Mouse (Mus musculus) hindbrain, embryonic 13.5 days (tissue): ENCODE measurements around the gene Trim54. TPM values are rescaled to one million over a fixed set of nuclear protein-coding genes. Genes with fewer than 3 reads are reported as not detected.

Experiments used
- ATAC-seq: fragments of 200-750 bp; cut with Nextera tagmentation; 2 replicates; pipeline ENCODE4 v1.8.0; 2017; ENCODE audit warnings: moderate TSS enrichment; ENCODE audit not compliant: low FRiP score
- H3K27ac ChIP-seq: fragments of 300-500 bp; sonication (generic); 2 replicates; pipeline ENCODE4 v1.5.1; 2015; ENCODE audit warnings: inconsistent platforms, mild to moderate bottlenecking, moderate library complexity
- H3K27me3 ChIP-seq: fragments of 300-500 bp; sonication (generic); 2 replicates; pipeline ENCODE4 v1.6.1; 2015; ENCODE audit warnings: mild to moderate bottlenecking, inconsistent platforms
- H3K36me3 ChIP-seq: fragments of 300-500 bp; sonication (generic); 2 replicates; pipeline ENCODE4 v1.6.1; 2015; ENCODE audit warnings: mild to moderate bottlenecking, inconsistent platforms
- H3K4me1 ChIP-seq: fragments of 300-500 bp; sonication (generic); replicated peaks from 2 replicates; pipeline ENCODE4 v1.6.1; 2015; ENCODE audit warnings: inconsistent platforms
- H3K4me2 ChIP-seq: fragments of 300-500 bp; sonication (generic); 2 replicates; pipeline ENCODE4 v1.6.1; 2015; ENCODE audit warnings: inconsistent platforms, mild to moderate bottlenecking, moderate library complexity
- H3K4me3 ChIP-seq: fragments of 300-500 bp; sonication (generic); 2 replicates; pipeline ENCODE4 v1.5.1; 2015; ENCODE audit warnings: mild to moderate bottlenecking, inconsistent platforms
- H3K9ac ChIP-seq: fragments of 300-500 bp; sonication (generic); 2 replicates; pipeline ENCODE4 v1.6.1; 2015; ENCODE audit warnings: mild to moderate bottlenecking, inconsistent platforms
- H3K9me3 ChIP-seq: fragments of 300-500 bp; sonication (generic); 2 replicates; pipeline ENCODE4 v1.6.1; 2016; ENCODE audit warnings: inconsistent platforms
- WGBS: fragments of 180-500 bp; shearing (Covaris S2); methylation state at CpG from one replicate; pipeline ENCODE4 v1.1.7; 2015; 5-methylcytosine and 5-hydroxymethylcytosine counted together
- polyA plus RNA-seq: library from polyadenylated mRNA; unstranded; fragments of >200 nt; fragmentation: Nextera tagmentation; extraction: Ambion mirVana; gene quantifications from 2 replicates; pipeline ENCODE4 v1.2.1, GENCODE M21; 2015

Gene Trim54
- polyA plus RNA-seq, 1 experiment from 2014 or later = 0.16 TPM

DNA sequence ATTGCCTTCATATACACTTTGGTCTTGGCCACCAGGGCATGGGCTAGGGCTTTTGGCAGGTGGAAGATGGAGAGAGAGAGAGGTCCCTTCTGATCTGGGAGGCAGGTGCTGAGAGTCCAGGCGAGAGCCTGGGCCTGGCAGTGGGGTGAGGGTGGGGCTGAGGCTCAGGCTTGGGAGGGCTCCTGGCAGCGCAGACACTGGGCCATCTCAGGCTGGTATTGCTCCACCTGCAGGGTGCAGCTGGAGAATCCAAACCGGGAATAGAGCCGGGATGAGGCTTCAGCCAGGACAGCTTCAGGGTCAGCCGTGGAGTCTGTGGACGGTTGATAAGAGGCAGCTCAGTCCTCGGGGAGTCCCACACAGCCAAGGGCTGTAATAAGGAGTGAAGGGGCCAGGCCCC lies 29.9 kb upstream of the Trim54 start:
- Histone ChIP-seq H3K4me1 (peaks cover 44% of the 10 kb centered on the region), H3K36me3 (peaks cover 5% of the 10 kb centered on the region; the same call in 1 of the 2 replicates), H3K27me3 (peaks cover 27% of the 10 kb centered on the region), H3K9ac (peak overlapping the region; percentile 49; the same call in 1 of the 2 replicates), H3K9me3 (no peaks in the 10 kb centered on the region), H3K27ac (peak overlapping the region; percentile 58; the same call in 1 of the 2 replicates), H3K4me3 (no peak overlapping the region), H3K4me2 (no peak overlapping the region)
- ATAC-seq = no peak
- 21% methylated on average over 7 of the region's 7 CpGs for WGBS

DNA sequence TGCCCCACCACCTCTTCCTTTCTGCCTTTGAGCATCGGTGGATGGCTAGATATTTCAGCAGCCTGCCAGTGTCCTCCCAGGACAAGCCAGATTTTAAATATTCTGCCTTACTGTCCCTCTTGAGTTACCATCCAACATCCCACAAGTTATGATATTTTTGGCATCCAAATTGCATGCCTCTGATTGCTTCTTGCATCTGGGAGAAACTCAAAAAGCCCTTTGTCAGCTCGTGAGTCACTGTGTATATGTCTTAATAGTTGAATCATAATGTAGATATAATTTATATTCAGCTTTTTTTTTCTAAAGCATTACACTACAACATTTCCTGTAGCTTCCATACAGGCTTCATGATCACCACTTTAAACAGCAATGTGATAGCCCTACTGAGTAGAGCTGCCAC lies 29.4 kb upstream of the Trim54 start:
- no peak for ATAC-seq
- Histone ChIP-seq H3K9me3 (no peaks in the 10 kb centered on the region), H3K27me3 (peaks cover 32% of the 10 kb centered on the region), H3K9ac (no peak overlapping the region), H3K4me1 (peaks cover 45% of the 10 kb centered on the region), H3K4me3 (no peak overlapping the region), H3K4me2 (no peak overlapping the region), H3K27ac (no peak overlapping the region), H3K36me3 (peaks cover 5% of the 10 kb centered on the region; the same call in 1 of the 2 replicates)
- WGBS = 82% methylated on average over 2 of the region's 2 CpGs

DNA sequence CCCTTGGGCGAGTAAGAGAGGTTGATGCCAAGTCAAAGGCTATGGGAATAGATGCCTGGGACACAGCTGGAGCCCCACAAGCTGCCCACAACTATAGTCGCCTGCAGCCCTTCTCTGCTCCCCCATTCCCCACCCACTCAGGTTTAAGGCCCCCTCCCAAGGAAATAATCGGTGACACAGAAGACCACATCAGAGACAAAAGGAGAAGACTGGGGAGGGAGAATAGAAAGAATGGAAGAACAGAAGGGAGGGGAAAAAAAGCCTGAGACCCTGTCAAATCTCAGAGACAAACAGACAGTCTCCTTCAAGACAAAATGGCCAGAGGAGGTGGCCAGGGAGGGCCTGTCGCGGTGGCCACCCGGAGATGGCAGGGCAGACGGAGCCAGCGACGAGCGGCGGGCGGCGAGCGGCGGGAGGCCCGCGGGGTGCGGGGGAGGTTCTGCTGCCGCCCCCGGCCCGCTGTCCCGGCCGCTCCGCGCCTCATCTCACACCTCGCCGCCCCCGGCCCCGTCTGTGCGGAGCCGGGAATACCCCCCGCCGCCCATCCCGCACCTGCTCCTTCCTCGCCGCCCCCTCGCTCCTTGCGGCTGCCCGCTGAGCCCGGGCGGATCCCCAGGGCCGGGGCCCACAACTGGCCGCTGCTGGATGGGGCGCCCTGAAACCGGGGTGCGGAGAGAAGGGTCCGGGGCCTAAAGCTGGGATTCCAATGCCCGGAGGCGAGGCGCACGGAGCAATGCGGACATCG lies 24.1 kb upstream of the Trim54 start:
- peaks cover 52% of the 10 kb centered on the region for H3K4me1 ChIP-seq
- H3K27me3 ChIP-seq = peaks cover 85% of the 10 kb centered on the region
- peak overlapping the region; percentile 85 for H3K9ac ChIP-seq
- peaks cover 5% of the 10 kb centered on the region; the same call in 1 of the 2 replicates for H3K36me3 ChIP-seq
- no peak for ATAC-seq
- WGBS = 2% methylated on average over 32 of the region's 53 CpGs
- peak overlapping the region; percentile 62 for H3K4me3 ChIP-seq
- peak overlapping the region; percentile 73 for H3K27ac ChIP-seq
- no peaks in the 10 kb centered on the region for H3K9me3 ChIP-seq
- H3K4me2 ChIP-seq = peak overlapping the region; percentile 60

DNA sequence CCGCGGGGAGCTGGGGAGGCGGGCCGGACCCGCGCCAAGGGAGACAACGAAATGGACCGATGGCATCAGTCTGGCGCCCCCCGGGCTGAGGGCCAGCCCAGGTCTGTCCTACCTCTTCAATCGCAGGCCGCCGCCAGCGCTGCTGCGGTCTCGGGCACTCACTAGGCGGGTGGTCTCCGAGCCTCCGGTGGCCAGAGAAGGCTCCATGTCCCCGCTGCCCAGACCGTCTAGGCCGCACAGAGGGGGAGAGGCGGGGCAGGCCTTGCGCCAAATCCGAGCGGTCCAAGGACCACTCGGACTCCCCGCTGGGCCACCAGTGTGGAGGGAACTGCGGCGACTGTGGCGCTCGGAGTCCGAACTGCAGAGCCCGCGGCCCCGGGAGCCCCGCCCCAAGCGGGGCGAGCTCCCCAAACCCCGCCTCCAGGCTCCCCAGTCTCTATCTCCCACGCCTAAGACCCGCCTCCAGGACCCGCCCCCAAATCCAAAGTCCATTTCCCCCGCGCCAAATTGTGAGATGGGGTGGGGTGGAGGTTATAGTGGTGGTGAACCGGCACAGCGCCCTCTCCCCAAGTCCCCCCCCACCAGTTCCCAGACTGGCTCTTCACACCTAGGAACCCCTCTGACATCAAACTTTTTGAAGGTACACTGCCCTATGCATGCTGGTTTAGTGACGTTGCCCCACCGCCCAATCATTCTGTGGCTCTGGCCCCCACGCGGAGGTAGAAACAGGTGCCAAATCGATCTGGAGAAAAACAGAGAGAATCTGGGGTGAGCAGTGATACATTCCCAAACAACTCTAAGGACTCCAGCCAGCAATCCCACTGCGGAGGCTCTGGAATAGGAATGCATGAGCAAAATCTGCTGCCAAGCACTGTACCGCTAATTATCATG lies 23.1 kb upstream of the Trim54 start:
- Histone ChIP-seq H3K9ac (peak overlapping the region; percentile 85), H3K4me1 (peaks cover 52% of the 10 kb centered on the region), H3K27me3 (peaks cover 95% of the 10 kb centered on the region), H3K4me2 (peak overlapping the region; percentile 60), H3K36me3 (no peaks in the 10 kb centered on the region), H3K9me3 (no peaks in the 10 kb centered on the region), H3K27ac (peak overlapping the region; percentile 73), H3K4me3 (peak overlapping the region; percentile 62)
- peak; percentile 50 for ATAC-seq
- WGBS = 1% methylated on average over 49 of the region's 54 CpGs

DNA sequence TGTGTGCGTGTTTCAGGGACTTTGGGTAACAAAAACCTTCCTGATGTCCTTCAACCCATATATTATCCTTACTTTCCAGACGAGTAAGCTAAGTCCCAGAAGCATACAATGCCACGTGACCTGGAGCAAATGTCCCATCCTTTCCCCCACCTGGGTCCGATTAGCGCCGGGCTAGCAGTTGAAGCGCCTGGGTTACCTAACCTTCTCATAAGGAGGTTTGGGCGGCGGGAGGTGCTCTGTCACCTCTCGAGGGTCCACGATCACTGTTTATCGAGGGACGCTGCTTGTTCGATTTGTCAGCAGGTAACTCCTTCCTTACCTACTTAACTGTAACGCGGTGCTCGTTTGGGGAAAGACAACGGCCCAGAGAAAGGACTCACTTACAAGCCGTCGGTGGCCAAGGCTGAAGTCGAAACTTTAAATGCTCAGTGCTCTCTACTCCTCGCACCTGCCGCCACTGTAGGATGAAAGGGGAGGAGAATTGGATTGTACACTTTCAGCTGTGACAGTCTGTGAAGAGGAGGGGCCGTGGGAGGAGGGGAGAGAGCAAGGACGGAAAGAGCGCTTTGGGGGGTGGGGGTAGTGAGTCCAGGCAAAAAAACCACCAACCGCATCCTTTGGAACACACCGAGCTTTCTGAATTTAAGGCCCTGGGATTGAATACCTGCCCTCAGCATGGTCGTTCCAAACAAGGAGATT lies 22.3 kb upstream of the Trim54 start:
- H3K4me1 ChIP-seq = peaks cover 52% of the 10 kb centered on the region
- peak overlapping the region; percentile 62 for H3K4me3 ChIP-seq
- peak overlapping the region; percentile 60 for H3K4me2 ChIP-seq
- H3K27me3 ChIP-seq = peaks cover 100% of the 10 kb centered on the region
- no peak for ATAC-seq
- H3K9me3 ChIP-seq = no peaks in the 10 kb centered on the region
- no peak overlapping the region for H3K27ac ChIP-seq
- WGBS = 1% methylated on average over 28 of the region's 29 CpGs
- H3K36me3 ChIP-seq = no peaks in the 10 kb centered on the region
- H3K9ac ChIP-seq = no peak overlapping the region

DNA sequence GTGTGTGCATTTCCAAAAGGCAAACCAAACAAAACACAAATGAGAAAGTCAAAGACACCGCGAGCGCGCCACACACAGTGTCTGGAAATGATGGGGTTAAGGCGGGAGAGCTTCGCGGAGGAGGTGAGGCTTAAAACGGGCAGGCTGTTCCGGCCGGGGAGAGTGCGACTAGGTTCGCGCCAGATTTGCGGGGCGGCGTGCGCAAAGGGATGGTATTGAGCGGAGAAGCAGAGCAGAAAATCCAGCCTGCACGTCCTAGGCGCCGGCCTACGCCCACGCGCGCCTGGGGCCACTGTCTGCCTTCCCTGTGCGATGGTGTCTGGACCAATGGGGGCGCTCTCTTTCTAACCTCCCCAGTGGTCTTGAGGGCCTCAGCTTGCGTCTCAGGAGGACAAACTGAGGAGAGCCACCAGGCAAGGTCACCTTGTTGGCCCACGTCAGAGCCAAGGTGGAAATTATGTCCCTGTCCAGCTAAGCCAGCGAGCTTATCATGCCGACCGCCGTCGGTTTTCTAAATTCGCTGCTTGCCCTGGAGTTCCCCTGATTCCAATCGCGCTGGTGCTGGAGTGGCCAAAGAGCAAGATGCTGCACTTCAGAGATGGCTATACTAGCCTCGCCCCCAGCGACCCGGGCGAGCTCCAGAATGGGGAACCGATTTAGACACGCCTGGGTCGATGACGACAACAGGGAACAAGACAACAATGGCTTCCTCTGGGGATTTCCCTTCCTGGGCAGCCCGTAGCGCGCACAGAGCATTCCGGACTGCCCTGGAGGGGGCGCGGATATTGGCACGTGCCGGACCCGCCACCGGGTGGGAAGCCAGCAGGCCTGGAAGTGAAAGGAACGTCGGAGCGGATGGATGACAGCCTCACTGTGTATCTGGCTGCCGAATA lies 21.5 kb upstream of the Trim54 start:
- Histone ChIP-seq H3K36me3 (no peaks in the 10 kb centered on the region), H3K9me3 (no peaks in the 10 kb centered on the region), H3K9ac (peak overlapping the region; percentile 56; the same call in 1 of the 2 replicates), H3K4me2 (peak overlapping the region; percentile 60), H3K27me3 (peaks cover 100% of the 10 kb centered on the region), H3K27ac (no peak overlapping the region), H3K4me1 (peaks cover 50% of the 10 kb centered on the region), H3K4me3 (peak overlapping the region; percentile 62)
- WGBS = under 1% methylated on average over 59 of the region's 59 CpGs
- 0 out of 2 replicates have a peak, but pooled peaks have one; percentile 19 for ATAC-seq

DNA sequence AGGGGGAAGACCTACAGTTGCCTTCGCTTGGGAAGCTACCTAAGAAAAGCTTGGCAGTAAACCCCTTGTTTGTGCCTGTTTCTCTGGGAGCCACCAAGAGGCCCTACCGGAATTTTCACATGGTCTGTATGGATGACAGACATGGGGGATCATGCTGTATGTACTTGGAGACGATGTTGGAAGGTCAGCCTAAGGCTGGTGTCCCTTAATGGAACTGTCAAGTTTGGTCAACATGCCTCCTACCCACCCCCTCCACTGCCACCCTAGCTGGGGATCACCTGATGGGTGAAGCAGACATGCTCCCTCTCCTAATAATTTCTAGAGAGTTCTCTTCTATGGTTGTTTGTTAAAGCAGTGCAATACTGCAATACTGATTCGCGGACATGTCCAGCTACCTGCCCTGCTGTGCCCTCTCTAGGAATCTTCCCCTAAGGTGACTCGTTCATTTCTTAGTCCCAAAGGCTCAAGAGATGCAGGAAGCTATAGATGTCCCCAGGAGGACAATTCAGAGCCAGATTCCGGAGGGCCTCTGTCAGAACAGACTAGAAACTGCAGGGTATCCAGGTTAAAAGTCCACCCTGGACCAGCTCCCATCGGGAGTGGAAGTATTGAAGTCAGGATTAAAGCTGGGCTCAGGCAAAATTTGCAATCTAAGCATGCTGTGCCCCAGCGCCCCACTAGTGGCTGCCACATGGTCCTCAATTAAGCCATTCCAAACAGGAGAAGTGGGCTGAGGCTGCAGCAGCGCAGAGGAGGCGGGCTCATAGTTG lies 20.6 kb upstream of the Trim54 start:
- 26% methylated on average over 11 of the region's 11 CpGs for WGBS
- no peak overlapping the region for H3K27ac ChIP-seq
- H3K4me3 ChIP-seq = peak overlapping the region; percentile 62
- peaks cover 42% of the 10 kb centered on the region for H3K4me1 ChIP-seq
- peak overlapping the region; percentile 60 for H3K4me2 ChIP-seq
- no peaks in the 10 kb centered on the region for H3K36me3 ChIP-seq
- H3K9me3 ChIP-seq = no peaks in the 10 kb centered on the region
- ATAC-seq = no peak
- H3K9ac ChIP-seq = peak overlapping the region; percentile 56; the same call in 1 of the 2 replicates
- H3K27me3 ChIP-seq = peaks cover 92% of the 10 kb centered on the region

DNA sequence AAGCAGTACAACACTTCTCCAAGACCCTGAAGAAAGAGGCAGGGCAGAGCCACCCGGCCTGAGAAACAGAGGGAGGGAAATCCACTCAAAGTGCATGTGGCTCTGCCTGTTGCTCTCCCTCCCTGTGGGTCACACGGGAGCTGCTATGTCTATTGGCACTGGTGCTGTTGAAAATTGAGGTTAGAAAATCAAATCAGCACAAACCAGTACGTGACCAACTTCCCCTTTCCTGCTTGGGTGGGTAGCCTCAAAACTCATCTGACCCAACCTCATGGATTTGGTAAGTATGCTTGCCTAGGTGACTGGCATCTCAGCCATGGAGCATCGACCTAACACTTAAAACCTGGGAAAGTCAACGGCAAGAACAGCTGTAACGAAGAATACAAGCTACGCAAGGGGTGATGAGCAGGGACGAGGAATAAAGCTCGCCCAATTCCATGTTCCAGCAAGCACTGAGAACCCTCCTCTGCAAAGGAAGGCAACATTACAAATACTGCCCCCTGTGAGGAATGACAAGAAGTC lies 10.6 kb upstream of the Trim54 start, which contains the start of gene Dnajc5g:
TSS of gene Dnajc5g (plus strand) at position 472 of the 522 bp plus-strand sequence.
- Histone ChIP-seq H3K27me3 (peaks cover 9% of the 10 kb centered on the region), H3K9ac (no peak within 1 kb of the TSS), H3K4me3 (no peak within 1 kb of the TSS), H3K9me3 (no peaks in the 10 kb centered on the region), H3K36me3 (no peaks in the 10 kb centered on the region), H3K4me1 (no peaks in the 10 kb centered on the region), H3K27ac (no peak within 1 kb of the TSS), H3K4me2 (no peak within 1 kb of the TSS)
- no peak for ATAC-seq
- WGBS = 85% methylated on average over 9 of the region's 9 CpGs

DNA sequence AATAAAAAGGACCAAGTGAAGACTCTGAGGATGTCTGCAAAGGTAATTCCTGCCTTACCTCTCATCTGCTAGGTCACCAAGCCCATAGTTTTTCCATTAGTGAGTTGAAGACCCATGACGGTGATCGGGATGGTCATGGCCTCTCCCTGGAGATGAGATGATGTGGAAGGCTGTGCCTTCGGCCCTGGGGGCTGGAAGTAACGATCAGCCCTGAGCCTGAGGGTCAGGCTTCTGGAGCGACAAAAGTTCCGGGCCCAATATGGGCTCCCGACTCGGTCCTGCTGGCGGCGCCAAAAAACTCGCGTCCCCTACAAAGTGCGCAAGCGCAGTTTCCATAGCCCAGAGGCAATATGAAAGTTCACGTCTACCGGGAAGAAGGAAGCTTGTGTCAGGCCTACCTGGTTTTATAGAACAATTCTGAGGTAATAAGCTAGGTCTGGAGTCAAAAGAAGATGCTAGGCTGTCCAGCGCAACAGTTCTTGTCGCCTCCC lies 8.5 kb upstream of the Trim54 start, which contains the start of gene Slc30a3:
TSS of gene Slc30a3 (minus strand) at position 238 of the 491 bp plus-strand sequence.
- Histone ChIP-seq H3K9ac (no peak within 1 kb of the TSS), H3K4me3 (no peak within 1 kb of the TSS), H3K27ac (no peak within 1 kb of the TSS), H3K4me1 (no peaks in the 10 kb centered on the region), H3K9me3 (no peaks in the 10 kb centered on the region), H3K36me3 (no peaks in the 10 kb centered on the region), H3K27me3 (peaks cover 9% of the 10 kb centered on the region), H3K4me2 (no peak within 1 kb of the TSS)
- ATAC-seq = no peak
- 94% methylated on average over 18 of the region's 18 CpGs for WGBS

DNA sequence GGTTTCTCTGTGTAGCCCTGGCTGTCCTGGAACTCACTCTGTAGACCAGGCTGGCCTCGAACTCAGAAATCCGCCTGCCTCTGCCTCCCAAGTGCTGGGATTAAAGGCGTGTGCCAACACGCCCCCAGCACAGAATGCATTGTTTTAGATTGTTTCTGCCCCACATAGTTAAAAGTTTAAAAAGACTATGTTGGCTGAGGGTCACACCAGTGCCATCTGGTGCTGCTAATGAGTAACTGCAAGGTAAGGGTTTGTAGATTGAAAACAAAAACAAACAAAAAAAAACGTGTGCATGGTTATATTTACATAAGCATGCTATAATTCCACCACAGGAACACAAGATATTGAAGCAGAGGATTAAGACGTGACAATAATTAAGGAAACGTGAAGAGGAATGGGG lies 5.7 kb upstream of the Trim54 start:
- Histone ChIP-seq H3K4me3 (no peak overlapping the region), H3K9me3 (no peaks in the 10 kb centered on the region), H3K9ac (no peak overlapping the region), H3K27ac (no peak overlapping the region), H3K36me3 (no peaks in the 10 kb centered on the region), H3K4me1 (no peaks in the 10 kb centered on the region), H3K27me3 (peaks cover 4% of the 10 kb centered on the region; the same call in 1 of the 2 replicates), H3K4me2 (no peak overlapping the region)
- no peak for ATAC-seq
- WGBS = 40% methylated on average over 7 of the region's 7 CpGs
